Mouse (Mus musculus) spleen, adult 2 months (tissue): ENCODE data around the gene Clybl.

ENCODE experiments used
- CTCF ChIP-seq: fragments of 200-500 bp; IDR thresholded peaks from 2 replicates; pipeline ENCODE4 v1.5.1; 2011; ENCODE audit warnings: mild to moderate bottlenecking, inconsistent platforms; ENCODE audit not compliant: insufficient read depth, insufficient read length, insufficient replicate concordance; ENCODE audit errors: extremely low read depth
- POLR2A ChIP-seq: fragments of 200-500 bp; IDR thresholded peaks from 2 replicates; pipeline ENCODE4 v1.6.1; 2011; ENCODE audit warnings: low read depth, low read length, inconsistent platforms

GRCm38 (mm10) chr14:122300261-122300660, 118.8 kb downstream of the Clybl start:
- TF ChIP-seq POLR2A = no peak
- TF ChIP-seq CTCF = no peak
